Mouse (Mus musculus): ENCODE measurements at regions not wholly inside any gene's neighbourhood (a gene's known extent, or its start where the extent isn't known, plus 50 kb on each side); places are given as distances from the start of the nearest gene placed in this dataset.

GRCm38 (mm10) chr3:52662164-52662908 lies 354.7 kb downstream of the Cog6 start:
- TF ChIP-seq POLR2A (IDR thresholded peaks at IDR 0.05; ENCODE audit: extremely low read depth, insufficient read depth, low read length): no peak
- no peak for TF ChIP-seq CTCF (IDR thresholded peaks at IDR 0.05; ENCODE audit: low read depth, low read length)
